Mouse (Mus musculus) thymus, adult 2 months (tissue): ENCODE measurements around the gene Eddm3b.

Experiments used
- CTCF ChIP-seq: fragments of 200-500 bp; IDR thresholded peaks from 2 replicates; pipeline ENCODE4 v1.5.1; 2012; ENCODE audit warnings: mild to moderate bottlenecking, control low read depth, low read length, moderate library complexity, borderline replicate concordance; ENCODE audit not compliant: control insufficient read depth, poor library complexity, insufficient read depth; ENCODE audit errors: extremely low read depth
- POLR2A ChIP-seq: fragments of 200-500 bp; IDR thresholded peaks from 2 replicates; pipeline ENCODE4 v1.6.1; 2012; ENCODE audit warnings: mild to moderate bottlenecking, low read length, control low read depth, moderate library complexity; ENCODE audit not compliant: control insufficient read depth, poor library complexity, insufficient read depth; ENCODE audit errors: extremely low read depth

- no peak for TF ChIP-seq CTCF
- no peak for TF ChIP-seq POLR2A
These were observed 28.3 kb upstream of the Eddm3b start for GRCm38 (mm10) chr14:51085911-51086310.
